Mouse (Mus musculus) MEL (cell line): ENCODE data around the gene Fbxl8. TPM values are rescaled to one million over a fixed set of nuclear protein-coding genes. Genes with fewer than 3 reads are reported as not detected.

ENCODE experiments used
- DNase-seq: peaks from one replicate; pipeline ENCODE4 v3.0.0; 2011; ENCODE audit warnings: low read depth, low spot score
- H3K27ac ChIP-seq: 2 replicates; pipeline ENCODE4 v1.5.1; 2012; ENCODE audit warnings: low read depth, mild to moderate bottlenecking, control low read depth, low read length, moderate library complexity; ENCODE audit not compliant: control insufficient read depth
- H3K27me3 ChIP-seq, 2 experiments: fragments of 150-350 bp in 1 of 2; sonication (generic) in 1 of 2; 2 replicates each; pipeline ENCODE4 v1.6.1; 2012; ENCODE audit warnings: low read length in 2 of 2, mild to moderate bottlenecking in 2 of 2, improper control_type of control experiment in 1 of 2, moderate library complexity in 1 of 2; ENCODE audit not compliant: insufficient read depth in 2 of 2, control insufficient read depth in 1 of 2
- H3K36me3 ChIP-seq, 2 experiments: 2 replicates each; pipeline ENCODE4 v1.6.1; 2012 to 2014; ENCODE audit warnings: low read length in 2 of 2, improper control_type of control experiment in 1 of 2, inconsistent platforms in 1 of 2, mild to moderate bottlenecking in 1 of 2; ENCODE audit not compliant: insufficient read depth in 2 of 2, control insufficient read depth in 1 of 2
- H3K4me1 ChIP-seq, 2 experiments: fragments of 150-350 bp in 1 of 2; sonication (generic) in 1 of 2; 2 replicates each; pipeline ENCODE4 v1.6.1; 2012; ENCODE audit warnings: low read length in 2 of 2, improper control_type of control experiment in 1 of 2, mild to moderate bottlenecking in 1 of 2; ENCODE audit not compliant: insufficient read depth in 2 of 2, control insufficient read depth in 1 of 2
- H3K4me3 ChIP-seq, 2 experiments: fragments of 150-350 bp in 1 of 2; sonication (generic) in 1 of 2; 2 replicates each; pipeline ENCODE4 v1.5.1; 2012; ENCODE audit warnings: low read depth in 2 of 2, low read length in 2 of 2, mild to moderate bottlenecking in 2 of 2, moderate library complexity in 2 of 2, control low read depth in 1 of 2, improper control_type of control experiment in 1 of 2; ENCODE audit not compliant: control insufficient read depth in 1 of 2, insufficient read depth in 1 of 2
- H3K79me2 ChIP-seq: 2 replicates; pipeline ENCODE4 v1.6.1; 2012; ENCODE audit warnings: mild to moderate bottlenecking, low read length, moderate library complexity; ENCODE audit not compliant: control insufficient read depth, poor library complexity, insufficient read depth
- H3K9ac ChIP-seq: 2 replicates; pipeline ENCODE4 v1.6.1; 2012; ENCODE audit warnings: low read depth, mild to moderate bottlenecking, control low read depth, low read length, moderate library complexity; ENCODE audit not compliant: control insufficient read depth, poor library complexity, severe bottlenecking
- H3K9me3 ChIP-seq: fragments of 150-350 bp; sonication (generic); replicated peaks from 2 replicates; pipeline ENCODE4 v1.6.1; 2012; ENCODE audit warnings: mild to moderate bottlenecking, low read length, improper control_type of control experiment, moderate library complexity; ENCODE audit not compliant: insufficient read depth
- BHLHE40 ChIP-seq: IDR thresholded peaks from 2 replicates; pipeline ENCODE4 v1.6.1; 2012; ENCODE audit warnings: low read depth, mild to moderate bottlenecking, inconsistent platforms, low read length, improper control_type of control experiment, borderline replicate concordance
- CHD1 ChIP-seq: IDR thresholded peaks from 2 replicates; pipeline ENCODE4 v1.6.1; 2012; ENCODE audit warnings: low read depth, mild to moderate bottlenecking, inconsistent platforms, low read length, improper control_type of control experiment
- CHD2 ChIP-seq: IDR thresholded peaks from 2 replicates; pipeline ENCODE4 v1.6.1; 2011; ENCODE audit warnings: low read length, improper control_type of control experiment
- ETS1 ChIP-seq: IDR thresholded peaks from 2 replicates; pipeline ENCODE4 v1.6.1; 2012; ENCODE audit warnings: low read depth, mild to moderate bottlenecking, inconsistent platforms, low read length, improper control_type of control experiment, moderate library complexity
- GATA1 ChIP-seq: IDR thresholded peaks from 2 replicates; pipeline ENCODE4 v1.6.1; 2011; ENCODE audit warnings: low read depth, low read length, improper control_type of control experiment
- HCFC1 ChIP-seq: IDR thresholded peaks from 2 replicates; pipeline ENCODE4 v1.6.1; 2012; ENCODE audit warnings: low read depth, mild to moderate bottlenecking, inconsistent platforms, low read length, improper control_type of control experiment, moderate library complexity
- KAT2A ChIP-seq: conservative IDR thresholded peaks from 2 replicates; pipeline ENCODE4 v1.6.1; 2012; ENCODE audit warnings: low read depth, low read length, improper control_type of control experiment, inconsistent platforms
- MAFK ChIP-seq: IDR thresholded peaks from 2 replicates; pipeline ENCODE4 v1.6.1; 2011; ENCODE audit warnings: low read depth, mild to moderate bottlenecking, low read length, improper control_type of control experiment, borderline replicate concordance
- MXI1 ChIP-seq: IDR thresholded peaks from 2 replicates; pipeline ENCODE4 v1.6.1; 2011; ENCODE audit warnings: mild to moderate bottlenecking, low read depth, low read length, improper control_type of control experiment
- MYC ChIP-seq: IDR thresholded peaks from 2 replicates; pipeline ENCODE4 v1.6.1; 2011; ENCODE audit warnings: low read depth, mild to moderate bottlenecking, low read length, improper control_type of control experiment, moderate library complexity
- NELFE ChIP-seq: IDR thresholded peaks from 2 replicates; pipeline ENCODE4 v1.6.1; 2011; ENCODE audit warnings: low read depth, low read length, improper control_type of control experiment
- NRF1 ChIP-seq: IDR thresholded peaks from 2 replicates; pipeline ENCODE4 v1.6.1; 2014; ENCODE audit warnings: low read depth, mild to moderate bottlenecking, inconsistent platforms, low read length, improper control_type of control experiment, moderate library complexity; ENCODE audit not compliant: poor library complexity, insufficient read depth, severe bottlenecking
- POLR2A ChIP-seq, 2 experiments: IDR thresholded peaks; 2 replicates each; pipeline ENCODE4 v1.6.1; 2011 to 2012; ENCODE audit warnings: low read length in 2 of 2, mild to moderate bottlenecking in 2 of 2, control low read depth in 1 of 2, improper control_type of control experiment in 1 of 2, low read depth in 1 of 2, moderate library complexity in 1 of 2; ENCODE audit not compliant: control insufficient read depth in 1 of 2, insufficient read depth in 1 of 2, poor library complexity in 1 of 2
- POLR2AphosphoS2 ChIP-seq: IDR thresholded peaks from 2 replicates; pipeline ENCODE4 v1.6.1; 2011; ENCODE audit warnings: low read length, improper control_type of control experiment
- POLR2AphosphoS5 ChIP-seq: IDR thresholded peaks from 2 replicates; pipeline ENCODE4 v1.6.1; 2012; ENCODE audit warnings: low read depth, borderline replicate concordance, mild to moderate bottlenecking, inconsistent platforms, low read length, moderate library complexity, mixed read lengths
- RCOR1 ChIP-seq: IDR thresholded peaks from 2 replicates; pipeline ENCODE4 v1.6.1; 2012; ENCODE audit warnings: low read depth, mild to moderate bottlenecking, inconsistent platforms, low read length, improper control_type of control experiment
- SIN3A ChIP-seq: IDR thresholded peaks from 2 replicates; pipeline ENCODE4 v1.6.1; 2012; ENCODE audit warnings: low read length, improper control_type of control experiment, inconsistent platforms
- SMC3 ChIP-seq: IDR thresholded peaks from 2 replicates; pipeline ENCODE4 v1.6.1; 2011; ENCODE audit warnings: low read depth, low read length, improper control_type of control experiment
- TAL1 ChIP-seq: IDR thresholded peaks from 2 replicates; pipeline ENCODE4 v1.6.1; 2012; ENCODE audit warnings: mild to moderate bottlenecking, inconsistent platforms, low read length, moderate library complexity, mixed read lengths
- TCF12 ChIP-seq: IDR thresholded peaks from 2 replicates; pipeline ENCODE4 v1.6.1; 2014; ENCODE audit warnings: low read depth, mild to moderate bottlenecking, inconsistent platforms, low read length, improper control_type of control experiment, moderate library complexity
- USF1 ChIP-seq: IDR thresholded peaks from 2 replicates; pipeline ENCODE4 v1.6.1; 2014; ENCODE audit warnings: low read depth, mild to moderate bottlenecking, inconsistent platforms, low read length, improper control_type of control experiment, moderate library complexity
- ZC3H11A ChIP-seq: IDR thresholded peaks from 2 replicates; pipeline ENCODE4 v1.6.1; 2012; ENCODE audit warnings: low read depth, mild to moderate bottlenecking, inconsistent platforms, low read length, improper control_type of control experiment
- ZMIZ1 ChIP-seq: IDR thresholded peaks from 2 replicates; pipeline ENCODE4 v1.6.1; 2012; ENCODE audit warnings: low read depth, mild to moderate bottlenecking, inconsistent platforms, low read length, improper control_type of control experiment, moderate library complexity
- ZNF384 ChIP-seq: IDR thresholded peaks from 2 replicates; pipeline ENCODE4 v1.6.1; 2012; ENCODE audit warnings: low read depth, mild to moderate bottlenecking, inconsistent platforms, low read length, improper control_type of control experiment
- polyA plus RNA-seq, 2 experiments: library from polyadenylated mRNA; stranded (reverse) in 1 of 2; unstranded in 1 of 2; fragments of >175 nt in 1 of 2; fragments of >200 nt in 1 of 2; gene quantifications; 2 replicates each; pipeline versions ENCODE4 v1.2.1 to v1.2.4; 2012; ENCODE audit warnings: low replicate concordance in 2 of 2, low read depth in 1 of 2; ENCODE audit not compliant: insufficient read length in 2 of 2, insufficient read depth in 1 of 2, missing spikeins in 1 of 2
- total RNA-seq: library from RNA; depleted of rRNA; stranded (reverse); fragments of 300-350 nt; gene quantifications from 2 replicates; pipeline ENCODE4 v1.2.3, GENCODE M21; 2012

The Fbxl8 gene
- total and polyA plus RNA-seq, 3 experiments: 4.1 to 7.2 TPM; not detected in 1

- Histone ChIP-seq H3K36me3 (peaks cover 0 to 7% of the 10 kb centered on the region in 2 experiments; a peak in 2 of 4 replicates), H3K4me1 (peaks cover 8 to 16% of the 10 kb centered on the region in 2 experiments), H3K27ac (no peak within 1 kb of the TSS), H3K79me2 (no peaks in the 10 kb centered on the region), H3K9me3 (no peaks in the 10 kb centered on the region)
- TF ChIP-seq USF1 (no peak), POLR2AphosphoS5 (no peak), SMC3 (no peak), ETS1 (no peak), CHD1 (no peak), NELFE (no peak), TCF12 (no peak), TAL1 (no peak), MAFK (no peak), HCFC1 (no peak), ZNF384 (no peak), NRF1 (no peak), RCOR1 (no peak), POLR2AphosphoS2 (no peak), SIN3A (no peak), ZMIZ1 (no peak), CHD2 (no peak)
- TF ChIP-seq, all 39 proteins: peak for 0
- Histone ChIP-seq H3K9ac (no peak within 1 kb of the TSS), H3K27me3 (no peaks in the 10 kb centered on the region), H3K4me3 (no peak within 1 kb of the TSS)
- DNase-seq: no peak
These were observed 11.4 kb downstream of the Fbxl8 start, which contains the start of gene Nol3 for GRCm38 (mm10) chr8:105275840-105276239. Gene Nol3 (plus strand): TSS chr8:105276140.

DNA sequence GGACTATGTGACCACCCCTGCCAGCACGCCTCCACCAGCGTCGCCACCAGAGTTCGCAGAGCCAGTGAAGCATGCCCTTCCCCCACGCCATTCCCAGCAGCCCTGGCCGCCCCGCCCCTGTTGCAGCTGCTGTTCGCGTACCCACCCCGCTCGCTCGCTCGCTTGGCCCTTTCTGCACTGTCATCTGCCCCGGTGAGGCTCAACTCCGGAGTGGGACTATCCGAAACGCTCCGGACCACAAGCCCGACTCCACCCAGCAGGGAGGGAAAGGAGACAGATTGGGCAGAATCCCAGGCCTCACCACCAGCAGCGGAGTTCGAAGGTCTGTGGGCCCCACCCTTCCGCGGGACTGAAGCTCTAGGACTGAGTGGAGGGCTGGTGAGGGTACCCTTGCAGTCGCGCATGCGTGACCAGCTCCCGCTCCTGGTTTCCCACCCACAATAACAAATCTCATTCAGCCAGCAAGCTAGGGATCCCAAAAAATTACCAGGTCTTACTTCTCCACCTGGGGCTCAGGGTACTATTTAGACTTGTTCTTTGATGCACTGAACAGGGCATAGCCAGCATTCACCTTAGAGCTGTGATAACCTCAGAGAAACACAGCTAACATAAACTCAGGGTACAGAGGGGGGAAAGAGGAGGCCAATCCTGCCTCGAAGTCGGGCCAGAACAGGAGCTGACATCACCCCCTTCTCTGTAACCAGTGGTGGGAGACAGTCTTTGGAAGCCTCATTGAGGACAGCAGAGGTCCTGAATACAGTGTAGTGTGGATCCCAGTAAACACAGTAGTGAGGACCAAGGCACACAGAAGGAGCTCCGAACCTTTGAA, 12.1 kb downstream of the Fbxl8 start:
- Histone ChIP-seq H3K4me1 (peaks cover 8 to 16% of the 10 kb centered on the region in 2 experiments), H3K27me3 (no peaks in the 10 kb centered on the region), H3K9ac (no peak overlapping the region), H3K4me3 (no peak overlapping the region), H3K9me3 (no peaks in the 10 kb centered on the region)
- no peak for DNase-seq
- TF ChIP-seq MYC: no peak
- no peak for TF ChIP-seq KAT2A
- TF ChIP-seq SMC3: no peak
- no peak for TF ChIP-seq BHLHE40
- no peak for TF ChIP-seq ZC3H11A
- no peak for TF ChIP-seq POLR2A (IDR thresholded peaks at IDR 0.05; ENCODE audit: control insufficient read depth in 1 of 2, insufficient read depth in 1 of 2, low read depth in 1 of 2, low read length in 2 of 2, poor library complexity in 1 of 2)
- no peak for TF ChIP-seq TCF12
- no peak for TF ChIP-seq NRF1
- TF ChIP-seq GATA1: no peak
- no peak for TF ChIP-seq MXI1
- TF ChIP-seq ETS1: no peak
- TF ChIP-seq TAL1: no peak
- TF ChIP-seq, all 39 proteins: peak for 0
- Histone ChIP-seq H3K79me2 (no peaks in the 10 kb centered on the region), H3K36me3 (peaks cover 0 to 7% of the 10 kb centered on the region in 2 experiments; a peak in 2 of 4 replicates), H3K27ac (no peak overlapping the region)
